Mouse (Mus musculus) liver, embryonic 14.5 days (tissue): ENCODE measurements around the gene Zc3h8. TPM values are rescaled to one million over a fixed set of nuclear protein-coding genes. Genes with fewer than 3 reads are reported as not detected.
A peak's percentile ranks its signal among the peaks of the same experiment; 100 is the strongest.

ENCODE experiments used
- ATAC-seq: fragments of 200-750 bp; cut with Nextera tagmentation; 2 replicates; pipeline ENCODE4 v1.8.0; 2017; ENCODE audit warnings: moderate number of reproducible peaks, mild to moderate bottlenecking, moderate library complexity; ENCODE audit not compliant: insufficient read depth
- DNase-seq, 3 experiments: peaks; one replicate each; pipeline ENCODE4 v3.0.0-alpha.2; 2012 to 2013; ENCODE audit warnings: low read depth in 3 of 3, low spot score in 3 of 3
- H3K27ac ChIP-seq: fragments of 300-500 bp; sonication (generic); 2 replicates; pipeline ENCODE4 v1.5.1; 2014; ENCODE audit warnings: moderate library complexity, mild to moderate bottlenecking, control low read depth, inconsistent platforms
- H3K27me3 ChIP-seq: fragments of 300-500 bp; sonication (generic); 2 replicates; pipeline ENCODE4 v1.6.1; 2014; ENCODE audit warnings: mild to moderate bottlenecking, low read length, moderate library complexity; ENCODE audit not compliant: control insufficient read depth, insufficient read depth
- H3K36me3 ChIP-seq: fragments of 300-500 bp; sonication (generic); replicated peaks from 2 replicates; pipeline ENCODE4 v1.6.1; 2014; ENCODE audit warnings: low read depth; ENCODE audit not compliant: control insufficient read depth, insufficient read depth
- H3K4me1 ChIP-seq, 2 experiments: fragments of 200-500 bp in 1 of 2; fragments of 300-500 bp in 1 of 2; sonication (generic) in 1 of 2; replicated peaks; 2 replicates each; pipeline ENCODE4 v1.6.1; 2012 to 2014; ENCODE audit warnings: antibody characterized with exemption in 1 of 2, inconsistent platforms in 1 of 2, low read length in 1 of 2; ENCODE audit not compliant: control insufficient read depth in 2 of 2, insufficient read depth in 2 of 2
- H3K4me2 ChIP-seq: fragments of 300-500 bp; sonication (generic); 2 replicates; pipeline ENCODE4 v1.6.1; 2014; ENCODE audit warnings: low read depth, mild to moderate bottlenecking, control low read depth, moderate library complexity
- H3K4me3 ChIP-seq, 2 experiments: fragments of 200-500 bp in 1 of 2; fragments of 300-500 bp in 1 of 2; sonication (generic) in 1 of 2; 2 replicates each; pipeline ENCODE4 v1.5.1; 2012 to 2014; ENCODE audit warnings: low read depth in 2 of 2, low read length in 2 of 2, mild to moderate bottlenecking in 2 of 2, control low read depth in 1 of 2, inconsistent platforms in 1 of 2, moderate library complexity in 1 of 2; ENCODE audit not compliant: insufficient read depth in 1 of 2
- H3K9ac ChIP-seq: fragments of 300-500 bp; sonication (generic); replicated peaks from 2 replicates; pipeline ENCODE4 v1.6.1; 2014; ENCODE audit warnings: mild to moderate bottlenecking, control low read depth, moderate library complexity
- H3K9me3 ChIP-seq: fragments of 300-500 bp; sonication (generic); 2 replicates; pipeline ENCODE4 v1.6.1; 2016; ENCODE audit warnings: low read length, mixed read lengths; ENCODE audit not compliant: control insufficient read depth
- CTCF ChIP-seq: IDR thresholded peaks from 2 replicates; pipeline ENCODE4 v1.5.1; 2016; ENCODE audit warnings: antibody characterized with exemption, low read depth, control low read depth
- EP300 ChIP-seq: IDR thresholded peaks from 2 replicates; pipeline ENCODE4 v1.6.1; 2016; ENCODE audit warnings: antibody characterized with exemption, low read depth
- WGBS: fragments of 180-500 bp; shearing (Covaris S2); extraction: QIAGEN DNeasy Blood & Tissue Kit; methylation state at CpG from one replicate; pipeline ENCODE4 v1.1.7; 2014; ENCODE audit not compliant: insufficient replicate concordance; 5-methylcytosine and 5-hydroxymethylcytosine counted together
- polyA plus RNA-seq, 2 experiments: library from polyadenylated mRNA; depleted of rRNA in 1 of 2; stranded (reverse) in 1 of 2; unstranded in 1 of 2; fragments of >200 nt; fragmentation: Nextera tagmentation in 1 of 2; extraction: Ambion mirVana in 1 of 2; gene quantifications; 2 replicates each; pipeline versions ENCODE4 v1.2.1 to v1.2.3; 2012 to 2014

Gene Zc3h8
- polyA plus RNA-seq, 2 experiments = 2.6 to 3.0 TPM

- H3K27ac ChIP-seq = peak within 1 kb of the TSS; percentile 93
- no peaks in the 10 kb centered on the region for H3K36me3 ChIP-seq
- H3K27me3 ChIP-seq = no peaks in the 10 kb centered on the region
- TF ChIP-seq CTCF (no peak), EP300 (no peak)
- peak within 1 kb of the TSS; percentile 84 for H3K4me2 ChIP-seq
- no peaks in the 10 kb centered on the region for H3K9me3 ChIP-seq
- H3K4me1 ChIP-seq = peaks cover 8% of the 10 kb centered on the region in 2 experiments; a peak in 3 of 4 replicates
- peak within 1 kb of the TSS; percentile 100 for H3K9ac ChIP-seq
- ATAC-seq (peak; percentile 81), DNase-seq (peak; percentile 49 to 61 (median 60))
- WGBS = under 1% methylated on average over 76 of the region's 80 CpGs
- peak within 1 kb of the TSS; percentile 90 to 94 for H3K4me3 ChIP-seq
These were observed 24.0 kb upstream of the Zc3h8 start, which contains the start of gene Gm10762 for GRCm38 (mm10) chr2:128967661-128968441. Gm10762 (minus strand) TSS chr2:128967725.

- ATAC-seq (peak; percentile 98), DNase-seq (peak; percentile 96 to 97 (median 97))
- Histone ChIP-seq H3K4me3 (peak within 1 kb of the TSS; percentile 90 to 94), H3K4me2 (peak within 1 kb of the TSS; percentile 84), H3K27ac (peak within 1 kb of the TSS; percentile 93), H3K9ac (peak within 1 kb of the TSS; percentile 100), H3K36me3 (no peaks in the 10 kb centered on the region), H3K27me3 (no peaks in the 10 kb centered on the region), H3K4me1 (peaks cover 8% of the 10 kb centered on the region in 2 experiments; a peak in 3 of 4 replicates), H3K9me3 (no peaks in the 10 kb centered on the region)
- TF ChIP-seq CTCF = no peak; the same call in 1 of the 2 replicates
- peak; percentile 66 for TF ChIP-seq EP300
- under 1% methylated on average over 65 of the region's 65 CpGs for WGBS
These were observed 23.0 kb upstream of the Zc3h8 start, which contains the start of gene Zc3h6 for GRCm38 (mm10) chr2:128966641-128967580. Zc3h6 (plus strand) TSS chr2:128967402.

GRCm38 (mm10) chr2:128966236-128966635, 22.4 kb upstream of the Zc3h8 start:
- peak overlapping the region; percentile 90 to 94; a peak in 3 of 4 replicates for H3K4me3 ChIP-seq
- TF ChIP-seq CTCF (no peak), EP300 (no peak)
- ATAC-seq = no peak
- no peak for DNase-seq
- WGBS = 22% methylated on average over 6 of the region's 6 CpGs
- H3K27ac ChIP-seq = no peak overlapping the region
- peaks cover 8% of the 10 kb centered on the region in 2 experiments; a peak in 3 of 4 replicates for H3K4me1 ChIP-seq
- peak overlapping the region; percentile 91 for H3K9ac ChIP-seq
- peak overlapping the region; percentile 84 for H3K4me2 ChIP-seq
- no peaks in the 10 kb centered on the region for H3K36me3 ChIP-seq
- no peaks in the 10 kb centered on the region for H3K27me3 ChIP-seq
- no peaks in the 10 kb centered on the region for H3K9me3 ChIP-seq

- no peak for TF ChIP-seq CTCF
- TF ChIP-seq EP300 = no peak
- no peak overlapping the region; a peak in 1 of 4 replicates for H3K4me3 ChIP-seq
- no peak for DNase-seq
These were observed 21.7 kb upstream of the Zc3h8 start for GRCm38 (mm10) chr2:128965505-128966105.

More at GRCm38 (mm10) chr2:128965505-128966105, 21.7 kb upstream of the Zc3h8 start:
- no peak for ATAC-seq
- Histone ChIP-seq H3K27me3 (no peaks in the 10 kb centered on the region), H3K9me3 (no peaks in the 10 kb centered on the region), H3K27ac (no peak overlapping the region), H3K36me3 (no peaks in the 10 kb centered on the region), H3K4me1 (peaks cover 8% of the 10 kb centered on the region in 2 experiments; a peak in 3 of 4 replicates), H3K9ac (no peak overlapping the region), H3K4me2 (peak overlapping the region; percentile 84; the same call in 1 of the 2 replicates)
- 75% methylated on average over 5 of the region's 5 CpGs for WGBS
